Mouse (Mus musculus): ENCODE data around the gene Shmt2. TPM values are rescaled to one million over a fixed set of nuclear protein-coding genes. Genes with fewer than 3 reads are reported as not detected.

Shmt2 gene
- total RNA-seq, 1 experiment = 169 TPM

GRCm38 (mm10) chr10:127514111-127514698 lies 8.0 kb downstream of the Shmt2 start:
- Histone ChIP-seq H3K4me1 (ENCODE audit: control insufficient read depth in 2 of 2, insufficient read depth in 2 of 2, low read length in 2 of 2, poor library complexity in 1 of 2) (peaks cover 6 to 66% of the 10 kb centered on the region in 2 experiments), H3K9ac (ENCODE audit: insufficient read depth, low read depth, low read length, poor library complexity, severe bottlenecking) (no peak overlapping the region), H3K9me3 (ENCODE audit: control insufficient read depth, insufficient read depth, low read depth, low read length) (no peaks in the 10 kb centered on the region), H3K27ac (ENCODE audit: insufficient read depth, low read depth, low read length, poor library complexity, severe bottlenecking) (no peak overlapping the region), H3K4me3 (ENCODE audit: insufficient read depth in 1 of 2, low read depth in 1 of 2, low read length in 2 of 2, poor library complexity in 1 of 2, severe bottlenecking in 1 of 2) (peak overlapping the region in 1 of 2 experiments; percentile 47; a peak in 1 of 4 replicates), H3K36me3 (ENCODE audit: control insufficient read depth, insufficient read depth, low read length, poor library complexity, severe bottlenecking) (peaks cover 24% of the 10 kb centered on the region)
- DNase-seq (ENCODE audit: low read depth, low spot score) = no peak
- no peak for TF ChIP-seq MAFK (IDR thresholded peaks at IDR 0.05; ENCODE audit: insufficient read depth, low read depth, low read length)
- no peak for TF ChIP-seq ZC3H11A (IDR thresholded peaks at IDR 0.05; ENCODE audit: borderline replicate concordance, low read depth, low read length)
- no peak for TF ChIP-seq HCFC1 (IDR thresholded peaks at IDR 0.05; ENCODE audit: borderline replicate concordance, insufficient read depth, low read length)
- no peak for TF ChIP-seq CHD2 (IDR thresholded peaks at IDR 0.05; ENCODE audit: low read depth, low read length)
- no peak for TF ChIP-seq ZNF384 (IDR thresholded peaks at IDR 0.05; ENCODE audit: low read depth, low read length)
- in situ Hi-C loops (cut with MboI; ENCODE audit: low sequenced_read_pairs in 2 of 2, unreplicated experiment in 2 of 2) = no loop called here

- TF ChIP-seq CHD2 (IDR thresholded peaks at IDR 0.05; ENCODE audit: low read depth, low read length) (no peak), MAFK (IDR thresholded peaks at IDR 0.05; ENCODE audit: insufficient read depth, low read depth, low read length) (no peak), HCFC1 (IDR thresholded peaks at IDR 0.05; ENCODE audit: borderline replicate concordance, insufficient read depth, low read length) (no peak), ZNF384 (IDR thresholded peaks at IDR 0.05; ENCODE audit: low read depth, low read length) (no peak), ZC3H11A (IDR thresholded peaks at IDR 0.05; ENCODE audit: borderline replicate concordance, low read depth, low read length) (no peak)
- in situ Hi-C loops (cut with MboI; ENCODE audit: low sequenced_read_pairs in 2 of 2, unreplicated experiment in 2 of 2) = no loop called here
- DNase-seq (ENCODE audit: low read depth, low spot score) = no peak
- peaks cover 18% of the 10 kb centered on the region for H3K36me3 ChIP-seq (ENCODE audit: control insufficient read depth, insufficient read depth, low read length, poor library complexity, severe bottlenecking)
- H3K9me3 ChIP-seq (ENCODE audit: control insufficient read depth, insufficient read depth, low read depth, low read length) = no peaks in the 10 kb centered on the region
- no peak overlapping the region for H3K27ac ChIP-seq (ENCODE audit: insufficient read depth, low read depth, low read length, poor library complexity, severe bottlenecking)
- H3K9ac ChIP-seq (ENCODE audit: insufficient read depth, low read depth, low read length, poor library complexity, severe bottlenecking) = no peak overlapping the region; the same call in 1 of the 2 replicates
- H3K4me1 ChIP-seq (ENCODE audit: control insufficient read depth in 2 of 2, insufficient read depth in 2 of 2, low read length in 2 of 2, poor library complexity in 1 of 2) = peaks cover 6 to 62% of the 10 kb centered on the region in 2 experiments
- peak overlapping the region; percentile 7 to 38; a peak in 2 of 4 replicates for H3K4me3 ChIP-seq (ENCODE audit: insufficient read depth in 1 of 2, low read depth in 1 of 2, low read length in 2 of 2, poor library complexity in 1 of 2, severe bottlenecking in 1 of 2)
Measured at GRCm38 (mm10) chr10:127513501-127514091, 8.6 kb downstream of the Shmt2 start.

GRCm38 (mm10) chr10:127512813-127513212 lies 9.4 kb downstream of the Shmt2 start:
- H3K27ac ChIP-seq (ENCODE audit: insufficient read depth, low read depth, low read length, poor library complexity, severe bottlenecking) = no peak overlapping the region
- H3K4me3 ChIP-seq (ENCODE audit: insufficient read depth in 1 of 2, low read depth in 1 of 2, low read length in 2 of 2, poor library complexity in 1 of 2, severe bottlenecking in 1 of 2) = peak overlapping the region; percentile 7 to 38; a peak in 3 of 4 replicates
- DNase-seq (ENCODE audit: low read depth, low spot score) = peak; percentile 87
- in situ Hi-C loops (cut with MboI; ENCODE audit: low sequenced_read_pairs in 2 of 2, unreplicated experiment in 2 of 2) = no loop called here
- H3K9me3 ChIP-seq (ENCODE audit: control insufficient read depth, insufficient read depth, low read depth, low read length) = no peaks in the 10 kb centered on the region
- H3K4me1 ChIP-seq (ENCODE audit: control insufficient read depth in 2 of 2, insufficient read depth in 2 of 2, low read length in 2 of 2, poor library complexity in 1 of 2) = peaks cover 6 to 55% of the 10 kb centered on the region in 2 experiments
- H3K9ac ChIP-seq (ENCODE audit: insufficient read depth, low read depth, low read length, poor library complexity, severe bottlenecking) = peak overlapping the region; percentile 27
- peak; percentile 63; the same call in 1 of the 2 replicates for TF ChIP-seq ZC3H11A (IDR thresholded peaks at IDR 0.05; ENCODE audit: borderline replicate concordance, low read depth, low read length)
- TF ChIP-seq HCFC1 (IDR thresholded peaks at IDR 0.05; ENCODE audit: borderline replicate concordance, insufficient read depth, low read length) = peak; percentile 76
- TF ChIP-seq ZNF384 (IDR thresholded peaks at IDR 0.05; ENCODE audit: low read depth, low read length) = 0 out of 2 replicates have a peak, but pooled peaks have one; percentile 40
- TF ChIP-seq MAFK (IDR thresholded peaks at IDR 0.05; ENCODE audit: insufficient read depth, low read depth, low read length) = no peak
- peaks cover 10% of the 10 kb centered on the region for H3K36me3 ChIP-seq (ENCODE audit: control insufficient read depth, insufficient read depth, low read length, poor library complexity, severe bottlenecking)

- Histone ChIP-seq H3K4me3 (ENCODE audit: insufficient read depth in 1 of 2, low read depth in 1 of 2, low read length in 2 of 2, poor library complexity in 1 of 2, severe bottlenecking in 1 of 2) (peak overlapping the region in 1 of 2 experiments; percentile 70; a peak in 2 of 4 replicates), H3K9ac (ENCODE audit: insufficient read depth, low read depth, low read length, poor library complexity, severe bottlenecking) (peak overlapping the region; percentile 21; the same call in 1 of the 2 replicates), H3K36me3 (ENCODE audit: control insufficient read depth, insufficient read depth, low read length, poor library complexity, severe bottlenecking) (peaks cover 5% of the 10 kb centered on the region), H3K9me3 (ENCODE audit: control insufficient read depth, insufficient read depth, low read depth, low read length) (no peaks in the 10 kb centered on the region), H3K27ac (ENCODE audit: insufficient read depth, low read depth, low read length, poor library complexity, severe bottlenecking) (no peak overlapping the region), H3K4me1 (ENCODE audit: control insufficient read depth in 2 of 2, insufficient read depth in 2 of 2, low read length in 2 of 2, poor library complexity in 1 of 2) (peaks cover 6 to 51% of the 10 kb centered on the region in 2 experiments)
- in situ Hi-C loops (cut with MboI; ENCODE audit: low sequenced_read_pairs in 2 of 2, unreplicated experiment in 2 of 2) = no loop called here
- no peak for TF ChIP-seq ZNF384 (IDR thresholded peaks at IDR 0.05; ENCODE audit: low read depth, low read length)
- no peak for TF ChIP-seq ZC3H11A (IDR thresholded peaks at IDR 0.05; ENCODE audit: borderline replicate concordance, low read depth, low read length)
- no peak for TF ChIP-seq HCFC1 (IDR thresholded peaks at IDR 0.05; ENCODE audit: borderline replicate concordance, insufficient read depth, low read length)
- TF ChIP-seq MAFK (IDR thresholded peaks at IDR 0.05; ENCODE audit: insufficient read depth, low read depth, low read length) = no peak
- TF ChIP-seq CHD2 (IDR thresholded peaks at IDR 0.05; ENCODE audit: low read depth, low read length) = no peak
- no peak for DNase-seq (ENCODE audit: low read depth, low spot score)
Measured at GRCm38 (mm10) chr10:127512307-127512666, 10.0 kb downstream of the Shmt2 start.

All from ES-E14 (cell line).